Mouse (Mus musculus) stomach, embryonic 14.5 days (tissue): Measurements from ENCODE around the gene Rassf8. TPM values are rescaled to one million over a fixed set of nuclear protein-coding genes. Genes with fewer than 3 reads are reported as not detected.

ENCODE experiments used
- ATAC-seq: fragments of 200-750 bp; cut with Nextera tagmentation; 2 replicates; pipeline ENCODE4 v1.8.0; 2017; ENCODE audit warnings: low read depth, moderate TSS enrichment; ENCODE audit not compliant: insufficient number of reproducible peaks, insufficient read depth, low FRiP score
- H3K27ac ChIP-seq: fragments of 300-500 bp; sonication (generic); 2 replicates; pipeline ENCODE4 v1.5.1; 2014; ENCODE audit warnings: mild to moderate bottlenecking, low read length, moderate library complexity, mixed read lengths
- H3K27me3 ChIP-seq: fragments of 300-500 bp; sonication (generic); 2 replicates; pipeline ENCODE4 v1.6.1; 2014; ENCODE audit warnings: low read length, control low read depth, mixed read lengths; ENCODE audit not compliant: control insufficient read depth, insufficient read depth
- H3K36me3 ChIP-seq: fragments of 300-500 bp; sonication (generic); 2 replicates; pipeline ENCODE4 v1.6.1; 2014; ENCODE audit warnings: mild to moderate bottlenecking, control low read depth, low read length, moderate library complexity, mixed read lengths; ENCODE audit not compliant: control insufficient read depth, insufficient read depth
- H3K4me1 ChIP-seq: fragments of 300-500 bp; sonication (generic); 2 replicates; pipeline ENCODE4 v1.6.1; 2014; ENCODE audit warnings: low read length, control low read depth, mixed read lengths; ENCODE audit not compliant: control insufficient read depth, insufficient read depth
- H3K4me2 ChIP-seq: fragments of 300-500 bp; sonication (generic); replicated peaks from 2 replicates; pipeline ENCODE4 v1.6.1; 2014; ENCODE audit warnings: low read depth, low read length, control low read depth
- H3K4me3 ChIP-seq: fragments of 300-500 bp; sonication (generic); 2 replicates; pipeline ENCODE4 v1.5.1; 2014; ENCODE audit warnings: low read depth, low read length, control low read depth
- H3K9ac ChIP-seq: fragments of 300-500 bp; sonication (generic); replicated peaks from 2 replicates; pipeline ENCODE4 v1.6.1; 2014; ENCODE audit warnings: low read depth, mild to moderate bottlenecking, control low read depth, low read length, moderate library complexity, mixed read lengths
- H3K9me3 ChIP-seq: fragments of 300-500 bp; sonication (generic); 2 replicates; pipeline ENCODE4 v1.6.1; 2016; ENCODE audit warnings: low read depth, low read length, control low read depth; ENCODE audit not compliant: control insufficient read depth
- WGBS: fragments of 180-500 bp; shearing (Covaris S2); extraction: QIAGEN DNeasy Blood & Tissue Kit; methylation state at CpG from one replicate; pipeline ENCODE4 v1.1.7; 2014; 5-methylcytosine and 5-hydroxymethylcytosine counted together
- polyA plus RNA-seq: library from polyadenylated mRNA; unstranded; fragments of >200 nt; fragmentation: Nextera tagmentation; extraction: Ambion mirVana; gene quantifications from 2 replicates; pipeline ENCODE4 v1.2.1, GENCODE M21; 2014

The Rassf8 gene
- polyA plus RNA-seq, 1 experiment from 2014 or later, result 10.5 TPM

- no peak overlapping the region for H3K9ac ChIP-seq
- WGBS, result 91% methylated on average over 6 of the region's 6 CpGs
- H3K36me3 ChIP-seq, result no peaks in the 10 kb centered on the region
- H3K4me1 ChIP-seq, result no peaks in the 10 kb centered on the region
- no peak for ATAC-seq
- H3K27me3 ChIP-seq, result no peaks in the 10 kb centered on the region
- no peak overlapping the region for H3K4me3 ChIP-seq
- H3K4me2 ChIP-seq, result no peak overlapping the region
- H3K27ac ChIP-seq, result no peak overlapping the region
- no peaks in the 10 kb centered on the region for H3K9me3 ChIP-seq
Observed at GRCm38 (mm10) chr6:145810015-145810414, 63.5 kb downstream of the Rassf8 start.

- Histone ChIP-seq H3K4me3 (no peak overlapping the region), H3K27ac (no peak overlapping the region), H3K4me1 (no peaks in the 10 kb centered on the region), H3K36me3 (peaks cover 2% of the 10 kb centered on the region; the same call in 1 of the 2 replicates), H3K4me2 (no peak overlapping the region), H3K9me3 (no peaks in the 10 kb centered on the region), H3K9ac (no peak overlapping the region), H3K27me3 (no peaks in the 10 kb centered on the region)
- WGBS, result 67% methylated on average over 1 of the region's 1 CpGs
- no peak for ATAC-seq
Observed at GRCm38 (mm10) chr6:145811174-145811573, 64.6 kb downstream of the Rassf8 start.

GRCm38 (mm10) chr6:145815200-145815599, 68.7 kb downstream of the Rassf8 start:
- Histone ChIP-seq H3K9ac (no peak overlapping the region), H3K9me3 (no peaks in the 10 kb centered on the region), H3K27ac (no peak overlapping the region), H3K27me3 (no peaks in the 10 kb centered on the region), H3K4me1 (no peaks in the 10 kb centered on the region), H3K4me2 (no peak overlapping the region), H3K36me3 (peaks cover 5% of the 10 kb centered on the region; the same call in 1 of the 2 replicates), H3K4me3 (no peak overlapping the region)
- ATAC-seq, result no peak
- WGBS, result 40% methylated on average over 15 of the region's 15 CpGs

GRCm38 (mm10) chr6:145819151-145819550, 72.6 kb downstream of the Rassf8 start:
- ATAC-seq, result no peak
- WGBS, result 87% methylated on average over 9 of the region's 9 CpGs
- no peak overlapping the region for H3K9ac ChIP-seq
- H3K27ac ChIP-seq, result no peak overlapping the region
- H3K4me2 ChIP-seq, result no peak overlapping the region
- no peaks in the 10 kb centered on the region for H3K9me3 ChIP-seq
- no peaks in the 10 kb centered on the region for H3K27me3 ChIP-seq
- H3K36me3 ChIP-seq, result peaks cover 5% of the 10 kb centered on the region; the same call in 1 of the 2 replicates
- no peak overlapping the region for H3K4me3 ChIP-seq
- H3K4me1 ChIP-seq, result no peaks in the 10 kb centered on the region

GRCm38 (mm10) chr6:145822218-145822617, 75.7 kb downstream of the Rassf8 start:
- H3K4me1 ChIP-seq, result no peaks in the 10 kb centered on the region
- ATAC-seq, result no peak
- no peak overlapping the region for H3K4me3 ChIP-seq
- no peaks in the 10 kb centered on the region for H3K27me3 ChIP-seq
- H3K27ac ChIP-seq, result no peak overlapping the region
- H3K4me2 ChIP-seq, result no peak overlapping the region
- H3K36me3 ChIP-seq, result no peaks in the 10 kb centered on the region; the same call in 1 of the 2 replicates
- H3K9ac ChIP-seq, result no peak overlapping the region
- 72% methylated on average over 5 of the region's 5 CpGs for WGBS
- H3K9me3 ChIP-seq, result no peaks in the 10 kb centered on the region

- H3K4me3 ChIP-seq, result no peak overlapping the region
- no peak overlapping the region for H3K27ac ChIP-seq
- ATAC-seq, result peak; percentile 37; the same call in 1 of the 2 replicates
- H3K4me1 ChIP-seq, result no peaks in the 10 kb centered on the region
- 61% methylated on average over 6 of the region's 6 CpGs for WGBS
- H3K9ac ChIP-seq, result no peak overlapping the region
- H3K4me2 ChIP-seq, result no peak overlapping the region
- no peaks in the 10 kb centered on the region; the same call in 1 of the 2 replicates for H3K36me3 ChIP-seq
- H3K27me3 ChIP-seq, result no peaks in the 10 kb centered on the region
- H3K9me3 ChIP-seq, result no peaks in the 10 kb centered on the region
Observed at GRCm38 (mm10) chr6:145823103-145823502, 76.6 kb downstream of the Rassf8 start.

- H3K4me1 ChIP-seq, result no peaks in the 10 kb centered on the region
- ATAC-seq, result no peak
- WGBS, result 52% methylated on average over 5 of the region's 5 CpGs
- H3K27ac ChIP-seq, result no peak overlapping the region
- H3K36me3 ChIP-seq, result no peaks in the 10 kb centered on the region; the same call in 1 of the 2 replicates
- H3K4me2 ChIP-seq, result no peak overlapping the region
- no peak overlapping the region for H3K4me3 ChIP-seq
- no peak overlapping the region for H3K9ac ChIP-seq
- H3K9me3 ChIP-seq, result no peaks in the 10 kb centered on the region
- no peaks in the 10 kb centered on the region for H3K27me3 ChIP-seq
Observed at GRCm38 (mm10) chr6:145823588-145824234, 77.2 kb downstream of the Rassf8 start.

- ATAC-seq, result no peak
- no peaks in the 10 kb centered on the region for H3K4me1 ChIP-seq
- no peaks in the 10 kb centered on the region; the same call in 1 of the 2 replicates for H3K36me3 ChIP-seq
- 93% methylated on average over 4 of the region's 4 CpGs for WGBS
- H3K27me3 ChIP-seq, result no peaks in the 10 kb centered on the region
- H3K4me2 ChIP-seq, result no peak overlapping the region
- no peak overlapping the region for H3K27ac ChIP-seq
- H3K4me3 ChIP-seq, result no peak overlapping the region
- no peaks in the 10 kb centered on the region for H3K9me3 ChIP-seq
- no peak overlapping the region for H3K9ac ChIP-seq
Observed at GRCm38 (mm10) chr6:145826305-145826704, 79.8 kb downstream of the Rassf8 start.
